Mouse (Mus musculus): Measurements from ENCODE around the gene Ppfia3.
"Not testable (repeated sequence)": the region's sequence is repeated elsewhere in the genome, so short reads cannot be mapped to it uniquely, and the experiment has no call there.

Ppfia3 gene

GRCm38 (mm10) chr7:45376057-45376456 is 9.2 kb upstream of the Ppfia3 start:
- DNase-seq = no peak

- no peak for DNase-seq
Observed at GRCm38 (mm10) chr7:45374620-45375019, 7.8 kb upstream of the Ppfia3 start.

GRCm38 (mm10) chr7:45372371-45372770 is 5.6 kb upstream of the Ppfia3 start:
- DNase-seq = no peak

GRCm38 (mm10) chr7:45370475-45371311 is 3.9 kb upstream of the Ppfia3 start, which contains the start of gene Lin7b:
Gene Lin7b (minus strand): TSS chr7:45370583.
- peak; percentile 93 for DNase-seq

GRCm38 (mm10) chr7:45369836-45370474 is 3.1 kb upstream of the Ppfia3 start:
- no peak for DNase-seq

GRCm38 (mm10) chr7:45369022-45369745 is 2.4 kb upstream of the Ppfia3 start:
- no peak for DNase-seq

GRCm38 (mm10) chr7:45368178-45368577 is 1.4 kb upstream of the Ppfia3 start:
- no peak for DNase-seq

GRCm38 (mm10) chr7:45367020-45367880 is 431 bp upstream of the Ppfia3 start:
- DNase-seq = peak; percentile 97

GRCm38 (mm10) chr7:45365742-45366651 is 822 bp downstream of the Ppfia3 start:
- peak; percentile 74 for DNase-seq

GRCm38 (mm10) chr7:45363983-45364382 is 2.8 kb downstream of the Ppfia3 start:
- no peak for DNase-seq

- peak; percentile 87 for DNase-seq
Observed at GRCm38 (mm10) chr7:45362801-45363200, 4.0 kb downstream of the Ppfia3 start.

GRCm38 (mm10) chr7:45361243-45361804 is 5.5 kb downstream of the Ppfia3 start:
- peak; percentile 93 for DNase-seq

GRCm38 (mm10) chr7:45360404-45361125 is 6.3 kb downstream of the Ppfia3 start:
- no peak for DNase-seq

- DNase-seq = not testable (repeated sequence)
Observed at GRCm38 (mm10) chr7:45359081-45359480, 7.7 kb downstream of the Ppfia3 start.

- no peak for DNase-seq
Observed at GRCm38 (mm10) chr7:45356087-45356486, 10.7 kb downstream of the Ppfia3 start.

GRCm38 (mm10) chr7:45355318-45356020 is 11.3 kb downstream of the Ppfia3 start:
- DNase-seq = no peak

GRCm38 (mm10) chr7:45353041-45353440 is 13.8 kb downstream of the Ppfia3 start:
- no peak for DNase-seq

- no peak for DNase-seq
Observed at GRCm38 (mm10) chr7:45346905-45347304, 19.9 kb downstream of the Ppfia3 start.

- no peak for DNase-seq
Observed at GRCm38 (mm10) chr7:45343543-45343942, 23.3 kb downstream of the Ppfia3 start.

- no peak for DNase-seq
Observed at GRCm38 (mm10) chr7:45342081-45342480, 24.7 kb downstream of the Ppfia3 start.
